Mouse (Mus musculus): ENCODE measurements around the gene Gucy2c. TPM values are rescaled to one million over a fixed set of nuclear protein-coding genes. Genes with fewer than 3 reads are reported as not detected.
A peak's percentile ranks its signal among the peaks of the same experiment; 100 is the strongest.

The Gucy2c gene
- total RNA-seq, 2 experiments from 2014 or later = 0.15 to 0.21 TPM

DNA sequence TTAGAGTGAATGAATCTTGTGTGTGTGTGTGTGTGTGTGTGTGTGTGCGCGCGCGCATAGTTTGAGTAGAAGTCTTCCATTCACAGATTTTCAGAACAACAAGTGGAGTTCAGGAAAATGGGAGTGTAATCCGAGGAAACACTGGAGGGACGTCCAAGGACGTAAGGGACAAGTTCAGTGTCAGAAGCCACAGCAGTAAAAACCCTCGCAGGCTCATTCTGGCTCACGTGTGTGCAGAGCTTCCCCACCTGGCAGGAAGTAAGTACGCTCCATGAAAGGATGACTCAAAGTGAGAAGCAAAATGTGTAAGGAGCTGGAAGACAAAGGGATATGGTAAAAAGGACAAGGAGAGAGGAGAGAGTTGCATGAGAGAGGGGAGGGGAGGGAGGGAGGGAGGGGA is 40.3 kb downstream of the Gucy2c start:
- DNase-seq = no peak

DNA sequence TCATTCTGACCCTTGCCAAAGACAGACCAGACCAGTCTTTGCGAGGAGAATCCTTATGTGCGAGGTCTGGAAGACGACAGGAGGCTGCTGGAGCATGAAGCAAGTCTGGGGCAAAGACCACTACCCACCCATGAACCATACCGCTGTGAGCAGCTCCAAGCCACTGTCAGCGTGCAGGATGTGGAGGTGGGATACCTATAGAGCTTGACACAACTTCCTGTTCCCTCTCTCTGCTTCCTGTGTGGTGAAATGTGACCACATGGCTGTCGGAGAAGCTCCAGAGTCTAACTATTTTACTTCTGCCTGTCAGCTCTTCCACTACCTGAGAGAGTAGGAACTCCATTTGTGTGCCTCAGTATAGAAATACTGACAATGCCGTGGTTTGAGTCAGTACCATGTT is 45.8 kb downstream of the Gucy2c start:
- no peak for DNase-seq

DNA sequence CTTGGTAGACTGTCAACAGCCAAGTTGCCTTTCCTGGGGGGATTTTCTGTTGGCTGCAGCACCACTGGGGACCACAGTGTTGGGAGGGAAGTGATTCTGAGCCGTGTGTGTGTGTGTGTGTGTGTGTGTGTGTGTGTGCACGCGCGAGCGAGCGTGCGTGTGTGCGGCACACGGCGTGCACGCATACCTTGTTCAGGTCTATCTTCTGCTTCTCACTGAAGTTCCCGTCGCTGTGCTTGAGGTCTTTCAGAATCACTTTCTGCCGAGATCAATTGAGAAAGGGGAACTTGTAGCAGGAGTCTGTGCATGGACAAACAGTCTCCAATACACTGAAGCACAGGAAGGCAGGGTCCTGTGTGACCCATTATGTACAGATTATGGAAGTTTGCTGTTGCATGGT is 53.4 kb downstream of the Gucy2c start:
- DNase-seq = no peak

DNA sequence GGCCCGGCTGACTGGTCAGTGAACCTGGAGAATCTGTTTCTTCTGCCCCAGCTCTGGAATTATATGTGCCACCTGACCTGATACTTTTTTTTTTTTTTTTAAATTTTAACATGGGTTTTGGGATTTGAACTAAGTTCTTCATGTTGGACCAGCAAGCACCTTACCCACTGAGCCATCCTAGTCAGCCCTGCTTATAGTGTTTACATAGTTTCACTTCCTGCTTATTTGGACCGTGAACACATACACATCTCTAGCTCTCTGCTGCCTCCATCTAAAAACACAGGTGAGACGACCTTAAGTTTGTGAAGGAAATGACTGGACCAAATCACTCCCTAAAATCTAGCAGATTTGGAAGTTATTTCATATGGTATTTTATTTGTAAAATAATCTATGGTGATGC is 58.4 kb downstream of the Gucy2c start:
- no peak for DNase-seq

DNA sequence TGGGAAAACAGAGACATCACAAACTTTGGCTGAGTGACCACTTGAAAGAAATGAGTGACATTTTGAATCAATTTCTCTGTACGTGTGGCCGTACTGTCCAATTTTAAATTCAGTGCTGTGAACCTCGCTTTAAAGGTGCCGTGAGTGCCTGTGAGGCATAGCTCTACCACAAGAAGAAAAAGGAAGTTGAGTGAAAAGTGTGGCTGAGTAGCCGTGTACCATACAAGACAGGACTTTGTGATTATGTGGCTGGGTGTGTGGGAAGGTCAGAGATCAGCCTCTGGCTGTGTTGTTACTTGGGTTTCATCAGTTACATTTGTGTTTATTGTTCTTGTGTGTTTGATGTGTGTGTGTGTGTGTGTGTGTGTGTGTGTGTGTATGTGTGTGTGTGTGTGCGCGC is 59.0 kb downstream of the Gucy2c start:
- no peak for DNase-seq

DNA sequence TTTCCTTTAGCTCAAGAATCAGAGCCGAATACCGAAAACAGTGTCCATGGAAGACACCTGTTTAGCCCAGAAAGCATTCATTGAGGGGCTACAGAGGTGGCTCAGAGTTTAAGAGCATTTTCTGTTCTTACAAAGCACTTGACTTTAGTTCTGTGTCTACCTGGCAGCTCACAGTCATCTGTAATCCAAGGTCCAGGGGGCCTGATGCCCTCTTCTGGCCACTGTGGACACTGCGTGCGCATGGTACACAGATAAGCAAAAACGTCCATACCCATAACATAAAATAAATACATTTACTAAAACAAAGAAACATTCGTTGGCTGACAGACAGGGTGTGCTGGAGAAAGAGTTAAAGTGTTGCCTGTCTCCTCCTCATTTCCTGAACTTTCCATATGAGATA is 59.6 kb downstream of the Gucy2c start:
- peak; percentile 83 for DNase-seq

DNA sequence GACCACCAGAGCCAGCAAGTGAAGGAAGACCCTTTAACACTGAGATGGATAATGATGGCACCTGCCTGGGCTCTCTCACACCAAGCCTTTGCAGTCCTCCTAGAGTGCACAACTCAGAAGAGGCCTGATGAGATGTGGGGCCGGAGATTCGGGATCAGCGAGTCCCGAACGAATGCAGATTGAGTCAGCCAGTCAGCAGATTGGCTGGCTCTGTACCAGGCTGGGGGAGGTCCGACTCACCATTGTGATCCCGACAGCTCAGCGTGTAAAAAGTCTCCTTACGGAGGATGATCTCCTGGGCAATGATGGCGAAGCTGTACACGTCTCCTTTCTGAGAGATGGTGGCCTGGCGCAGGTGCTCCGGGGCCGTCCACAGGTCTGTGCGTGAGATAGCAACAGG is 61.1 kb downstream of the Gucy2c start:
- peak; percentile 10 for DNase-seq

DNA sequence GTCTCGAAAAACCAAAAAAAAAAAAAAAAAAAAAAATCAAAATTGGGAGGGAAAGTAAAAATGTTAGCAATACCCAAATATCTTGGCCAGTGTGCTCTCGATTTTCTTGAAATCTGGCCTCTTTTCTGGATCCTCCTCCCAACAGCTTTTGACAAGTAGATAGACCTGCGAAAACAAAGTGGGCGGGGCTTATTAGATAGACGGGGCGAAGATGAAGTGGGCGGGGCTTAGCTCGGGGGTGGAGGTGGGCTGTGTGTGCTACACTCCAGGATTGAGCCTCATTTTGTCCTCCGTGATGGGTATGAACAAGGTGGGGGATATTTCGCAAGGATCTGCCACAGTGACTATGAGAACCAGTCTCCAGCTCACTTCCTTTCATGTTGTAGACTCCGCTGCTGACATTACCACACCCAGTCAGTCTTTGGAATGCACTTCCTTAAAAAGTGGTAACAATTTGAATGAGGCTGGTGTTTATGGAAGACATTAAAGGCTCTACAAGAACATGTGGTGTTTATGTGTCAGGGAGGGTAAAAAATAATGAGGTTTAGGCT is 65.6 kb downstream of the Gucy2c start:
- DNase-seq = no peak

DNA sequence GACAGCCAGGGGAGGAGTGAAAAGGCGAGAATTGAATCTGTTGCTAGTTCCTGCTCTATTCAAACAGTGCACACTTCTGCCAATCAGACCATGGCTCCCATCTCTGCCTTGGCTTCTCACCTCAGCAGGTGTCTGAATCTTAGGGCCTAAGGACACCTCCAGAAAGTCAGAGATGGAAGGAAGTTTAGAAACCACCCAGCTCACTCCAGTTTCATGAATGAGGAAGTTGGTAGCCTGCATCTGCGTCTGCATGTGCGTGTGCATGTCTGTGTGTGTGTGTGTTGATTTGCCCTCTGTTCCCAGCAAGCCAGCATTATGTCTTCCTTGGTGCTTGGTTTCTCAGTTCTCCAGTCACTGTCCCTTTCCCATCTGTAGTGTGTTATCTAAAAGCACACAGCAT is 67.5 kb downstream of the Gucy2c start:
- no peak for DNase-seq

DNA sequence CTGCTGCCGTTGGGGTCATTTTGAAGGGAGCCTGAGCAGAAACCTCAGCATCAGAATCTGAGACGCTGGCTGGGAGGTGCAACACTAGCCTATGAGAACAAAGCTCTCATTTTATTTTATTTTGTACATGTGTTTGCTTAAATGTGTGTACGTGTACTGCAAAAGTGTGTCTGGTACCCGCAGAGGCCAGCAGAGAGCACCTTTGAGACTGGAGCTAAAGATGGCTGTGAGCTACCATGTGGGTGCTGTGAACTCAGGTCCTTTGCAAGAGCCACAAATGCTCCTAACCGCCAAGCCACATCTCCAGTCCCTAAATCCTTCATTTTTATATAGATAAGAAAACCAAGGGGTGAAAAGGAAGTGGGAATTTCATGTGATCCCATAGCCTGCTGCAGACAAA is 71.2 kb downstream of the Gucy2c start:
- DNase-seq = no peak

DNA sequence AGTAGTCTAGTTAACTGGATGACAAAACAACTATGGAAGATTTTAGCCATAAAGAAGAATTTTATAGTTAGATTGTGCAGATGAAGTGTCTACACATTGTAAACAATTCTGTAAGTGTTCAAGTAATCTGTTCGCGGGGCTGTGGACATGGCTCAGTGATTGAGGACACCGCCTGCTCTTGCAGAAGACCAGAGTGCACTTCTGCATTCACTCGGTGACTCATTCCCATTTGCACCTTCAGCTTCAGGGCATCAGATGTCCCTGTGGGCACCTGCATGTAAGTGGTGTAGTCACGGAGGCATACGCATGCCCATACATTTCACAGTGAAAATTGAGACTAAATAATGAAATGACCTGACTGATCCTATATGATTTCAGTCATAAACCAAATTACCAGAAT is 73.0 kb downstream of the Gucy2c start:
- DNase-seq = no peak

DNA sequence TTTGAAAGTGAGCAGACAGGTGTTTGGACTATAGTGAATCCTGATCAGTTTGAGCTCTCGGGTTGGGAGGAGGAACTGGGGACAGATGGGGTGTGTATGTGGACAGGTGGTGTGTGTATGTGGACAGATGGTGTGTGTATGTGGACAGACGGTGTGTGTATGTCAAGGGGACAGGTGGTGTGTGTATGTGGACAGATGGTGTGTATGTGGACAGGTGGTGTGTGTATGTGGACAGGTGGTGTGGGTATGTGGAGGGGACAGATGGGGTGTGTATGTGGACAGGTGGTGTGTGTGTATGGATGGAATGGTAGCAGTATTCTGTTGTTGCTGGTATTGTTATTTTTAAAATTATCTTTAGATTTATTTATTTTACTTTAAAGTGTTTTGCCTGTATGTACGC is 79.7 kb downstream of the Gucy2c start:
- no peak for DNase-seq

DNA sequence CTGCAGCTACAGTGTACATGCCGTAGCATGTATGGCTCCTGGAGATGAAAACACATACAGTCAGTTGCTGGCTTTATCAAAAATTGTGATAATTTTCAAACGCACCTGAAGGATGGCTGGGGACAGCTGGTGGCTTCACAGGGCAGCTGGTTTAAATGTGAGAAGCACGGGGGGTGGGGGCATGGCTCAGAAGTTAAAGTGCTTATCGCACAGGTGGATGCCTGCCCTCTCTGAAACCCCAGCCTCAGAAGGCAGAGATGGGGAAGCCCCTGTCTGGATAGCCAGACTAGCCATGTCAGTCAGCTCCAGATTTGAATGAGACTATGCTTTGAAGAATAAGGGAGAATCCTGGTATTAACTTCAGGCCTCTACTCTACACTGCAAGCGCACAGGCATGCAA is 80.4 kb downstream of the Gucy2c start:
- no peak for DNase-seq

DNA sequence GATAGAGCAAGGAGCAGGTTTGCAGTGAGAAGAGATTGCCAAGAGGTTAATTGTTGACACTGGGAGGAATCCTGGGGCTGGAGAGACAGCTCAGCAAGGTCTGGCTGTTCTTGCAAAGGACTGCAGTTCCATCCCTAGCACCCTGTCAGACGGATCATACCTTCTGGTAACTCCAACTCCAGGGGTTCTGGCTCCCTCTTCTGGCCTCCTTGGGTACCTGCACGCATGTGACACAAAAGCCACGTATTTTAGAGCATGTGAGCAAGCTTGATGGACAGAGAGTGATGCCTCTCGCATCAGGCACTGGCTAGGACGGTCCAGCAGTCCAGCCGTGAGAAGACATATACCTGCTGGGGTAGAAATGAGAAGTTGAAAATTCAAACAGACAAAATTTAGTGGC is 90.3 kb downstream of the Gucy2c start:
- no peak for DNase-seq

DNA sequence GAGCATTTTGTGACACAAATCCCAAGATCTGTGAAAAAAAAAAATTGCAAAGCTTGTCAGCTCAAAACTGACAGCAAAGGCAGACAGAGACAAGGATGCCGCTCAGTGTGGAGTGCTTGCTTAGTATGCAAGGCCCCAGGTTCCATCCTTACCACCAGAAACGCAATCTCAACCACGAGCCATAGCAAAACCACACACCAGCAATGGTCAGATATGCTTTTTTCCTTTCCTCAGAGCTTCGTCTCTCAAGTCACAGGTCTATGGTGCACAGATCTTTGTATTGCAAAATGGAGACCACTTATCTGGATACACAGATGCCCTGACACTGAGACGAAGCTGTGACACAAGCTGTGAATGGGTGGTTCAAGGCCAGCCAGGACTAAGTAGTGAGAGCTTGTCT is 91.0 kb downstream of the Gucy2c start:
- DNase-seq = no peak

DNA sequence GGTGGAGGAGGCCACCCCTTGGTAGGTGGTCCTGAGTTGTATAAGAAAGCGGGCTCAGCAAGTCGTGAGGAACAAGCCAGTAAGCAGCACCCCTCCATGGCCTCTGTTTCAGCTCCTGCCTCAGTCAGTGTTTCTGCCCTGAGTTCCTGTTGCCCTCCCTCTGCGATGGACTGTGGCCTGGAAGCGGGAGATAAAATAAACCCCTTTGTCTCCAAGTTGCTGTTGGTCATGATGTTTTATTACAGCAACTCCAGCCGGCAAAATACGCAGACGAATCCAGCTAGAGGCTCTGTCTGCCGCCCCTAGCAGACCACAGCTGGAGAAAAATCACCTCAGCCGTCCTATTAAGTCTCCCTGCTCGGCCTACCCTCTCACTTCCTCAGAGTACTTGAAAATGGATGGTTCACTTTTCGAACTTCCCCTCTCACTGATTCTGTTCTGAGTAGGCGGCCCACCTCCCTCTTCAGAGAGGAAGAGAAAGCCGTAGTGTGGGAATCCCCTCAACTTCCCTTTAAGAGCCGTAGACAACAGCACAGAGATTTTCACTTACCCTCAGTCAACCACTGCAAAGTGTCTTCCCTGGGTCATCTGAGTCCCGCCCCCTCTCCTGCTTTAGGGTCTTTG is 91.7 kb downstream of the Gucy2c start:
- DNase-seq = no peak

DNA sequence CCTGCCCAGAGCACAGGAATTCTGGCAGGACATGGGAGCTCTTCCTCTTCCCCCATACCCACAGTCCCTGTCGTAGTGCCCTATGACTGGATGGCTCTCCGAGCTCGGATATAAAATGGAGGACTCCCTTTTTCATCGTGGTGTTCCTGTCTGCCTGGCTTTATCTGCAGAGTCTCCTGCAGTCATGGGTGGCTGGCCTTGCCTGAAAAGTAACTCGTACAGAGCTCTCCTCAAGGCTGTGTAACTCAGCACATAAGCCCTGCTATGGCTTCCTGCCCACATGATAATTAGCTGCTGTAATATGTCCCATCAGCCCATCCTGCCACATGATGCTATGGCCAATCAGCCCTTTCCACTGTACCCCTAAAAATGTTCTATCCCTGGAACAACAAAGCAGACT is 96.1 kb downstream of the Gucy2c start:
- DNase-seq = no peak

DNA sequence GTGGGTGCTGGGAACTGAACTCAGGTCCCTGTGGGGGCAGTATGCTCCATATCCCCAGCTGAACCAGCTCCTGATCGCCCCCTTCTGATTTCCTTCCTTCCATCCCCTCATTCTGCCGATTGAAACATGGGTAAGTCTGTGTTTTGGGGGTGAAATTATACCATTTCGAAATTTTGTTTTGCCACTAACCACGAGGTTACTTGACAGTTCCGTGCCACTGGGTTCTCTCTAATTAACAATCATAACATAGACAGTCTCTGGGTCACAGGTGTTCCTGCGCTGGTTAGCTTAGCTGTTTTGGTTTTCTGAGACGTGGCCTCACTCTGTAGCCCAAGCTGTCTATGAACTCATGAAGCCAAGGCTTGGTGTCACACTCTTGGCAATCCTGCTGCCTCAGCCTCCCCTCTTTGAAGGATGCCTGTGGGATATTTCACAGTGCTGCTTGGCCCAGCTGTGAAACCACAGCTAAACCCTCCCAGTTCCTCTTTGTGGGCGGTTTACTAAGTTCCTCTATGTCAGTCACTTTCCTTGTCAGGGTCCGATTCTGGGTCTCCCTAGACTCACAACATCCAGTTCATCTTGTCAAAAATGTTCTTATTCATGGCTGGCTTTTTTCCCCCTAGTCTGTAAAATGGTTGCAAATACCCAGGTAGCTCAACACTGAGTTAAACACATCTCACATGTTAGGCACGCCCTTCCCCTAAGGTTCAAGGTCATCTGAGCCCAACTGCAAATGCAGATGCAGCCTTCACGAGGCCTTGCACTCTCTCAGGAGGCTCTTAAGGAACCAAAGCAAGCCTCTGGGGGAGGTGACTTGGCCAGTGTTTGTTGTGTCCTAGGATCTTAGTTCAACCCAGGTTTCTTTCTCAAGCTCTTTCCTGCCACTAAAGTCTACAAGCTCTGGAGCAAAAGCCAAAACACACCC is 97.9 kb downstream of the Gucy2c start:
- peak; percentile 62 for DNase-seq

DNA sequence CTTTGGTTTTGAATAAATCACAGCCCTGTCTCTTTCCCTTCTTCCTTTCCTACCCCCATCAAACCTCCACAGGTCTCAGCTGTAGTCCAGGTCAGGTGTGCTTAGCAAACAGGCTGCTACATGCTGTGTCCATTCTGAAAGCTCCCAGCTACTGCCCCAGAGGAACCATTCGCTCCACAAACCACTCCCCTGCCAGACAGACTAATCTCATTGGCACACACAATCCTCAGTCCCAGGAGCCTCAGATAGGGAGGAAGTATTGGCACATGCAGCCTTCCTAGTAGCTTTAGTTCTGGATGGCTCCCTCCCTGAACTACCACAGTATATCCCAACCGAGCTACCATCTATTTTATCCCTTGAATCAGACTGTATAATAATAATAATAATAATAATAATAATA is 102.2 kb downstream of the Gucy2c start:
- DNase-seq = peak; percentile 55

DNA sequence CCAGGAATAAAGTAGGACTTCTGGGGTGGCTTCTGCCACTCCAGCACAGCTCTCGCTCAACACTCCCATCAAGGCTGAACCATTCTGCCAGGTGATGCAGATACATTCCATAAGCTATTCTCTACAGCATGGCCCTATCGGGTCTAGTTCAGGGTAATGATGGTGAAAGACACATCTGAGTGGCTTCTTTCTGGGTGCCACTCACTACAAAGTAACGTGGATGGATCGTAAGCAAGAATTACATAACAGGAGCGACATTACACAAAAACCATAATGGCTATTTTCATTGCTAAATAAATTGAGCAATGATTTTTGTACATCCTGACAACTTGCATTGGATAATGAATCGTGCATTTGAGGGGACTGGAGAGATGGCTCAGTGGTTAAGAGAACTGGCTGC is 106.6 kb downstream of the Gucy2c start:
- DNase-seq = no peak

DNA sequence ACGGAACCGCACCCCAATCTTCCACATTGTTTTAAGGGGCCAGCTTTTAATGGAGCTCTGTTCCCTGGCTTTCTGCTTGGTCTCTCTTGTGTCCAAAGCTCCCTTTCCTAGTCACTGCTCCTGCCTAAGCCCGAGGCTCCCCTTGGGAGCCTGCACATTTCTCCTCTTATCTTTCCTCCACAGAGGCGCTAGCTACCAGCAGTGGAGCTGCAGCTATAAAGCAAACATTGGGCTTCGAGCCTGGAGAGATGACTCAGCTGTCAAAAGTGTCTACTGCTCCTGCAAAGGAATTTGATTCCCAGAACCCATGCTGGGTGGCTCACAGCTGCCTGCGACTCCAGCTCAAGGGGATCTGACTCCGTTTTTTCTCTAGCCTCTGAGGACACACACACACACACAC is 109.1 kb downstream of the Gucy2c start:
- peak; percentile 56 for DNase-seq

DNA sequence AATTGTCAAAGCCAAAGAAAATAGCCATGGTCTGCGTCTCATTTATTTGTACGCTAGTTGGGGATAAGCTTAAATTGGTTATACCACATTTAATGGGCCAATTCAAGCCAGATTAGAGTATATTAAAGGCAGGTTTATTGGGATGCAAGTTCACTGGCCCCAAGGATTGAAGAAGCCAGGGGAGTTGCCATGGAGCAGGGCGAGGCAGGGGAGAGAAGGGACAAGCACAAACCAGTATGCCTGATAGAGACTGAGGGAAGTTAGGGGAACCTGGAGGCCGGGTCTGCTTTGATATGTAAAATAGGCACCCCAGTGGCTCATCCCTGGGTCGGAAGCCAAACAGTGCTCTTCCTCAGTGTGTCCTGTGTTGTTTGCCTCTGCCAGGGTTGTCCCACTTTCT is 112.3 kb downstream of the Gucy2c start:
- no peak for DNase-seq

DNA sequence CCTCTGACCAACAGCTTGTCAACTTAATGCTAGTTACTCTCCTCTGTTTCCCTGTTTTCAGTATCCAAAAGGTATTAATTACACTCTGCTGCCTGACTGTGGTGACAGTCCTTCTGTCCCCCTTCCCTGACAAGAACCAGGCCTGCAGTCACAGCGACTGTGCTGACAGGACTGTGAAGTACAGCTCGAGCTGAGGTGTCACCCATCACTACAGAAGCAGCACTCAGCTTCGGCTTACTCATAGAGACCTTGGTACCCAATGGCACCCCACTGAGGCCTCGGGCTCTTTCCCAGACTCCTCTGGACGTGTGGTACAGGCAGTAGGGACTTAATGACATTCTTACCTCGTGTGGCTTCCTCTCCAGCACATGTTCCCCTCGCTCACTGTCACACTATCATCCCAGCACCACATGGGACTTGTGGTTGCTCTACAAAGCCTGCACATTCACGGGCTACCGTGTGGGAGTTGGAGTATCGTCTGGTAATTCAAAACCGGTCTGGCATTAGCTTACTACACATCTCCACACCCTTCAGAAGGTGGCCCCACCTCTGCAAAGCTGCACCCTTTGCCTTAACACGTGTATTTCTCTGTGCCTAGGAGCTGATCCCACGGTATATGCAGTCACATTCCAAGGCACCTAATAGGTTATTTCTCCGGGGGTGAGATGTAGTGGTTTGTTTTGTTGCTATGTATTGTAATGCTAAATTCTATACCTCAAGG is 113.1 kb downstream of the Gucy2c start:
- DNase-seq = no peak
